Mouse (Mus musculus) intestine, embryonic 15.5 days (tissue): ENCODE measurements around the gene Samd4. TPM values are rescaled to one million over a fixed set of nuclear protein-coding genes. Genes with fewer than 3 reads are reported as not detected.
A peak's percentile ranks its signal among the peaks of the same experiment; 100 is the strongest.
"Not testable (repeated sequence)": the region's sequence is repeated elsewhere in the genome, so short reads cannot be mapped to it uniquely, and the experiment has no call there.

Experiments
- ATAC-seq: fragments of 200-750 bp; cut with Nextera tagmentation; 2 replicates; pipeline ENCODE4 v1.8.0; 2017; ENCODE audit warnings: moderate TSS enrichment, moderate library complexity
- H3K27ac ChIP-seq: fragments of 300-500 bp; sonication (generic); 2 replicates; pipeline ENCODE4 v1.5.1; 2015; ENCODE audit warnings: mild to moderate bottlenecking, inconsistent platforms
- H3K27me3 ChIP-seq: fragments of 300-500 bp; sonication (generic); replicated peaks from 2 replicates; pipeline ENCODE4 v1.6.1; 2015; ENCODE audit warnings: inconsistent platforms
- H3K36me3 ChIP-seq: fragments of 300-500 bp; sonication (generic); 2 replicates; pipeline ENCODE4 v1.6.1; 2015; ENCODE audit warnings: inconsistent platforms
- H3K4me1 ChIP-seq: fragments of 300-500 bp; sonication (generic); replicated peaks from 2 replicates; pipeline ENCODE4 v1.6.1; 2015; ENCODE audit warnings: inconsistent platforms
- H3K4me2 ChIP-seq: fragments of 300-500 bp; sonication (generic); replicated peaks from 2 replicates; pipeline ENCODE4 v1.6.1; 2015; ENCODE audit warnings: mild to moderate bottlenecking, inconsistent platforms
- H3K4me3 ChIP-seq: fragments of 300-500 bp; sonication (generic); replicated peaks from 2 replicates; pipeline ENCODE4 v1.5.1; 2015; ENCODE audit warnings: inconsistent platforms
- H3K9ac ChIP-seq: fragments of 300-500 bp; sonication (generic); 2 replicates; pipeline ENCODE4 v1.6.1; 2015; ENCODE audit warnings: inconsistent platforms
- H3K9me3 ChIP-seq: fragments of 300-500 bp; sonication (generic); 2 replicates; pipeline ENCODE4 v1.6.1; 2016; ENCODE audit warnings: inconsistent platforms
- WGBS: fragments of 180-500 bp; shearing (Covaris S2); methylation state at CpG from one replicate; pipeline ENCODE4 v1.1.7; 2015; 5-methylcytosine and 5-hydroxymethylcytosine counted together
- polyA plus RNA-seq: library from polyadenylated mRNA; unstranded; fragments of >200 nt; fragmentation: Nextera tagmentation; extraction: Ambion mirVana; gene quantifications from 2 replicates; pipeline ENCODE4 v1.2.1, GENCODE M21; 2015

Samd4 gene
- polyA plus RNA-seq, 1 experiment from 2014 or later = 5.4 TPM

DNA sequence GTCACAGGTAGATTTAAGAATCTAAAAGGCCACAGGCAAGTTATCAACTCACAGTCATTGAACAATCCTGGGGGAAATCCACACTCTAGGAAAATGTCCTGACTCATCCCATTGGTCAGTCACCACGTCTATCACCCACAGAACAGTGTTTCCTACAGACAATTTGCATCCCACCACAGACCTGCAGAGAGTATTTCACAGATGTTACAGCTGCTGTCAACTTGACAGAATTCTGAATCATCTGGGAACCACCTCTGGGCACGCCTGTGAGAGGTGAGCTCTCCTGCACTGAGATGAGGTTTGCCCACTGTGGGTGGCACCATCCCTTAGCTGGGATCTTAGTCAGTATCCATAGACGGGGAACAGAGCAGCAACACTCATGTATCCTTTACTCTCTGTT, 224.8 kb downstream of the Samd4 start:
- no peak for ATAC-seq
- H3K4me3 ChIP-seq = no peak overlapping the region
- no peak overlapping the region for H3K9ac ChIP-seq
- H3K4me2 ChIP-seq = no peak overlapping the region
- H3K4me1 ChIP-seq = no peaks in the 10 kb centered on the region; the same call in 1 of the 2 replicates
- no peaks in the 10 kb centered on the region for H3K36me3 ChIP-seq
- no peaks in the 10 kb centered on the region for H3K27me3 ChIP-seq
- no peak overlapping the region for H3K27ac ChIP-seq
- H3K9me3 ChIP-seq = no peaks in the 10 kb centered on the region
- 79% methylated on average over 3 of the region's 3 CpGs for WGBS

DNA sequence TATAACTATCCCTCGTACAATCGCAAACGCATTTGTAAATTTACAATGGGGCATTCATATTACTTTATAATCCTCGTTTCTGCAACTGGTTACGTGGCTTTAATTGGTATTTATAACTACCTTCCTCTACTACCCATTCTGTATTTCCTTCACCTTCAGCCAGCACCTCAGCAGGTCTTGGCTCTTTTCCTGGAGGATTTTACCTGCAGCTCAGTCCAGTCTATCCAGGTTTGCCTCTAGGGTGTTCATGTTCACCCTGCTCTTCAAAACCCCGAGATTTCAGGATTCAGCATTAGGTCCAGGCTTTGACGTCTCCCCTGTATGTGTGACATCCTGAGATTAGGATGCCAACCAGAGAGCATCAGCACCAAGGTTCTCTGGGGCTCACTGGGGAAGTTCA, 227.7 kb downstream of the Samd4 start:
- H3K9ac ChIP-seq, ATAC-seq, H3K36me3 ChIP-seq, H3K27ac ChIP-seq, H3K4me3 ChIP-seq, H3K4me2 ChIP-seq, H3K27me3 ChIP-seq, H3K4me1 ChIP-seq, H3K9me3 ChIP-seq: not testable (repeated sequence)
- 79% methylated on average over 7 of the region's 7 CpGs for WGBS

GRCm38 (mm10) chr14:47111341-47111740, 228.7 kb downstream of the Samd4 start:
- no peak for ATAC-seq

GRCm38 (mm10) chr14:47115154-47115553, 232.5 kb downstream of the Samd4 start:
- Histone ChIP-seq H3K27me3 (no peaks in the 10 kb centered on the region), H3K9ac (no peak overlapping the region), H3K36me3 (no peaks in the 10 kb centered on the region), H3K27ac (no peak overlapping the region), H3K9me3 (no peaks in the 10 kb centered on the region), H3K4me3 (no peak overlapping the region), H3K4me2 (no peak overlapping the region), H3K4me1 (no peaks in the 10 kb centered on the region)
- peak; percentile 46 for ATAC-seq
- 60% methylated on average over 9 of the region's 9 CpGs for WGBS

More at GRCm38 (mm10) chr14:47111341-47111740, 228.7 kb downstream of the Samd4 start:
- WGBS = 57% methylated on average over 9 of the region's 9 CpGs
- H3K4me2 ChIP-seq = no peak overlapping the region
- H3K27me3 ChIP-seq = no peaks in the 10 kb centered on the region
- H3K4me1 ChIP-seq = no peaks in the 10 kb centered on the region
- no peaks in the 10 kb centered on the region for H3K9me3 ChIP-seq
- H3K36me3 ChIP-seq = no peaks in the 10 kb centered on the region
- H3K4me3 ChIP-seq = no peak overlapping the region
- no peak overlapping the region for H3K27ac ChIP-seq
- H3K9ac ChIP-seq = no peak overlapping the region

- peak; percentile 97 for ATAC-seq
- 0 out of 2 replicates have a peak overlapping the region, but pooled peaks have one; percentile 27 for H3K27ac ChIP-seq
Observed at GRCm38 (mm10) chr14:47116062-47116762, 233.6 kb downstream of the Samd4 start.

GRCm38 (mm10) chr14:47117522-47117921, 234.9 kb downstream of the Samd4 start:
- no peak for ATAC-seq
- H3K4me2 ChIP-seq = no peak overlapping the region
- H3K9me3 ChIP-seq = no peaks in the 10 kb centered on the region
- WGBS = 72% methylated on average over 7 of the region's 7 CpGs
- no peaks in the 10 kb centered on the region for H3K36me3 ChIP-seq
- H3K9ac ChIP-seq = no peak overlapping the region
- H3K4me1 ChIP-seq = no peaks in the 10 kb centered on the region
- H3K27me3 ChIP-seq = no peaks in the 10 kb centered on the region
- H3K27ac ChIP-seq = no peak overlapping the region
- no peak overlapping the region for H3K4me3 ChIP-seq

More at GRCm38 (mm10) chr14:47116062-47116762, 233.6 kb downstream of the Samd4 start:
- Histone ChIP-seq H3K9me3 (no peaks in the 10 kb centered on the region), H3K4me2 (no peak overlapping the region), H3K4me1 (no peaks in the 10 kb centered on the region), H3K9ac (no peak overlapping the region), H3K27me3 (no peaks in the 10 kb centered on the region), H3K4me3 (no peak overlapping the region), H3K36me3 (no peaks in the 10 kb centered on the region)
- 62% methylated on average over 9 of the region's 10 CpGs for WGBS

- WGBS = 73% methylated on average over 5 of the region's 5 CpGs
- no peaks in the 10 kb centered on the region for H3K27me3 ChIP-seq
Observed at GRCm38 (mm10) chr14:47127987-47128386, 245.3 kb downstream of the Samd4 start.

GRCm38 (mm10) chr14:47133948-47134347, 251.3 kb downstream of the Samd4 start:
- H3K27me3 ChIP-seq = no peaks in the 10 kb centered on the region
- 0 out of 2 replicates have a peak, but pooled peaks cover 5% of the 10 kb centered on the region for H3K4me1 ChIP-seq
- H3K27ac ChIP-seq = no peak overlapping the region
- no peaks in the 10 kb centered on the region for H3K9me3 ChIP-seq
- H3K4me3 ChIP-seq = no peak overlapping the region
- no peaks in the 10 kb centered on the region for H3K36me3 ChIP-seq
- peak; percentile 59 for ATAC-seq
- H3K4me2 ChIP-seq = no peak overlapping the region
- WGBS = 43% methylated on average over 10 of the region's 10 CpGs
- H3K9ac ChIP-seq = no peak overlapping the region

More at GRCm38 (mm10) chr14:47127987-47128386, 245.3 kb downstream of the Samd4 start:
- no peaks in the 10 kb centered on the region for H3K4me1 ChIP-seq
- no peak overlapping the region for H3K9ac ChIP-seq
- H3K9me3 ChIP-seq = no peaks in the 10 kb centered on the region
- no peak; the same call in 1 of the 2 replicates for ATAC-seq
- no peak overlapping the region for H3K4me3 ChIP-seq
- no peak overlapping the region for H3K27ac ChIP-seq
- H3K36me3 ChIP-seq = no peaks in the 10 kb centered on the region
- no peak overlapping the region for H3K4me2 ChIP-seq

GRCm38 (mm10) chr14:47136637-47137036, 254.0 kb downstream of the Samd4 start:
- no peaks in the 10 kb centered on the region for H3K36me3 ChIP-seq
- no peaks in the 10 kb centered on the region for H3K9me3 ChIP-seq
- no peak overlapping the region for H3K4me2 ChIP-seq
- H3K27me3 ChIP-seq = no peaks in the 10 kb centered on the region
- 55% methylated on average over 5 of the region's 5 CpGs for WGBS
- 0 out of 2 replicates have a peak, but pooled peaks cover 5% of the 10 kb centered on the region for H3K4me1 ChIP-seq
- no peak overlapping the region for H3K9ac ChIP-seq
- no peak overlapping the region for H3K27ac ChIP-seq
- H3K4me3 ChIP-seq = no peak overlapping the region
- ATAC-seq = peak; percentile 83

DNA sequence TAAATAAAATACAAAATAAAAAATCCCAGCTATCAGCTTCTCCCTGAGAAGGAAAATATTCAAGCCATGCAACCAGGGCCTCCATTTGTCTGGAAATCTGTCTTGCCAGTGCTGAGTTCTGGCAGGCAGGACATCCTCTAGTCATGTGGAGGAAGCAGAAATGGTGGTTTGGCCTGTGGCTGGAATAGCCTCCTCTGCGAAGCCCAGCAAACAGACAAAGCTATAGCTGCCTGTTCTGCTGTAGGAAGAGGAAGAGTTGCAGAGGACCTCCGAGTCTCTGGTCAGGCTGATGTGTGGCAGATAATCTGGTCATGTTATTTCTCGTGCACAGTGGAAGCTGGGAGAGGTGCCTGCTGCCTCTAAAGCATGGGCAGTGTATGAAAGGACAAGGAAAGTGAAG, 256.2 kb downstream of the Samd4 start:
- no peaks in the 10 kb centered on the region for H3K9me3 ChIP-seq
- WGBS = 71% methylated on average over 3 of the region's 3 CpGs
- no peaks in the 10 kb centered on the region for H3K27me3 ChIP-seq
- H3K36me3 ChIP-seq = no peaks in the 10 kb centered on the region
- no peak overlapping the region for H3K27ac ChIP-seq
- no peak overlapping the region for H3K4me2 ChIP-seq
- no peak for ATAC-seq
- H3K9ac ChIP-seq = no peak overlapping the region
- no peak overlapping the region for H3K4me3 ChIP-seq
- 0 out of 2 replicates have a peak, but pooled peaks cover 5% of the 10 kb centered on the region for H3K4me1 ChIP-seq

DNA sequence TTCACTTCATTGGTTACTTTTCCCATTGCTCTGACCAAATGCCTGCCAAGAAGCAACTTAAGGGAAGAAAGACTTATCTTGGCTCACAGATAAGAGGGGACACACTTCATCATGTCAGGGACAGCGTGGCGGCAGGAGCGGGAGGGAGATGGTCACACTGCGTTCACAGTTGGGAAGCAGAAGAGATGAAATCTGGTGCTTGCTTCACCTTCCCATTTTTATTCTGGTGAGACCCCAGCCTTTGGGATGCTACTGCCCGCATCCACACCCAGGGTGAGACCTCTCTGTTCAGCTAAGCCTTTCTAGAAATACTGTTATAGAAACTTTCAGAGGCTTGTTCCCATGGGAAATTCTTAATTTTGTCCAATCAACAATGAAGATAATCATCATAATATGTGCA, 261.7 kb downstream of the Samd4 start:
- WGBS = 100% methylated on average over 5 of the region's 5 CpGs
- no peaks in the 10 kb centered on the region for H3K27me3 ChIP-seq
- H3K36me3 ChIP-seq = no peaks in the 10 kb centered on the region
- no peak overlapping the region for H3K4me2 ChIP-seq
- no peak overlapping the region for H3K27ac ChIP-seq
- H3K4me1 ChIP-seq = no peaks in the 10 kb centered on the region
- no peaks in the 10 kb centered on the region for H3K9me3 ChIP-seq
- no peak overlapping the region for H3K9ac ChIP-seq
- no peak for ATAC-seq
- H3K4me3 ChIP-seq = no peak overlapping the region

GRCm38 (mm10) chr14:47151306-47151705, 268.7 kb downstream of the Samd4 start:
- H3K4me1 ChIP-seq = no peaks in the 10 kb centered on the region
- H3K27me3 ChIP-seq = no peaks in the 10 kb centered on the region
- H3K36me3 ChIP-seq = no peaks in the 10 kb centered on the region
- H3K9ac ChIP-seq = no peak overlapping the region
- H3K27ac ChIP-seq = no peak overlapping the region
- H3K9me3 ChIP-seq = no peaks in the 10 kb centered on the region
- no peak overlapping the region for H3K4me2 ChIP-seq
- 83% methylated on average over 6 of the region's 6 CpGs for WGBS
- no peak for ATAC-seq
- no peak overlapping the region for H3K4me3 ChIP-seq

DNA sequence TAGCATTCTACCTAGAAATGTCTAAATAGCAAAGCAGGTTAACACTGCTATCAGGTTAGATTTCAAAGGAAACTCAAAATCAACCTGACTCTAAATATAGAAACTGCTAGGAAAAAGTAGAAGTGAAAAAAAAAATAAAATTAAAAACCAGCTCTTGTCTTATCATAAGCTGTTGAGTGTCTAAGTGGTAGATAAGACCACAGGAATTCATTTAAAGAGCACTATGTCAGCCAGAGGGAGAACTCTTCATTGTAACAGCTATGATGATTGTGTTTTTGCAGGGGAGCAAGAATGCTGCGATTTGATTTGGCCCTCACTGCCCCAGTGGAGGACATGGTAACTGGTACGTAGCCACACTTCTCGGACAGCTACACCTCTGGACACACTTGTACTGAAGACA, 271.6 kb downstream of the Samd4 start:
- 90% methylated on average over 3 of the region's 3 CpGs for WGBS
- no peak overlapping the region for H3K27ac ChIP-seq
- no peaks in the 10 kb centered on the region for H3K36me3 ChIP-seq
- no peaks in the 10 kb centered on the region for H3K27me3 ChIP-seq
- H3K4me2 ChIP-seq = no peak overlapping the region
- H3K9me3 ChIP-seq = no peaks in the 10 kb centered on the region
- H3K4me1 ChIP-seq = no peaks in the 10 kb centered on the region
- no peak overlapping the region for H3K4me3 ChIP-seq
- H3K9ac ChIP-seq = no peak overlapping the region
- ATAC-seq = no peak
